Mouse (Mus musculus) forebrain, embryonic 11.5 days (tissue): ENCODE results near the gene Ppp1r14b. TPM values are rescaled to one million over a fixed set of nuclear protein-coding genes. Genes with fewer than 3 reads are reported as not detected.
"Not testable (repeated sequence)": the region's sequence is repeated elsewhere in the genome, so short reads cannot be mapped to it uniquely, and the experiment has no call there.

ENCODE experiments used
- ATAC-seq: fragments of 200-750 bp; cut with Nextera tagmentation; replicated peaks from 2 replicates; pipeline ENCODE4 v1.8.0; 2017; ENCODE audit warnings: moderate TSS enrichment; ENCODE audit not compliant: low FRiP score
- DNase-seq: peaks from one replicate; pipeline ENCODE4 v3.0.0-alpha.2; 2017; ENCODE audit warnings: low spot score
- H3K27ac ChIP-seq: fragments of 300-500 bp; sonication (generic); 2 replicates; pipeline ENCODE4 v1.5.1; 2014; ENCODE audit warnings: low read depth, low read length
- H3K27me3 ChIP-seq: fragments of 300-500 bp; sonication (generic); 2 replicates; pipeline ENCODE4 v1.6.1; 2014; ENCODE audit warnings: mild to moderate bottlenecking, low read length, mixed read lengths; ENCODE audit not compliant: control insufficient read depth, insufficient read depth
- H3K36me3 ChIP-seq: fragments of 300-500 bp; sonication (generic); 2 replicates; pipeline ENCODE4 v1.6.1; 2014; ENCODE audit warnings: mild to moderate bottlenecking, low read length, moderate library complexity, mixed read lengths; ENCODE audit not compliant: control insufficient read depth, insufficient read depth
- H3K4me1 ChIP-seq: fragments of 300-500 bp; sonication (generic); replicated peaks from 2 replicates; pipeline ENCODE4 v1.6.1; 2014; ENCODE audit warnings: low read length, mixed read lengths; ENCODE audit not compliant: control insufficient read depth, insufficient read depth
- H3K4me2 ChIP-seq: fragments of 300-500 bp; sonication (generic); 2 replicates; pipeline ENCODE4 v1.6.1; 2014; ENCODE audit warnings: low read depth, mild to moderate bottlenecking, low read length, moderate library complexity, mixed read lengths; ENCODE audit not compliant: severe bottlenecking
- H3K4me3 ChIP-seq: fragments of 300-500 bp; sonication (generic); 2 replicates; pipeline ENCODE4 v1.5.1; 2014; ENCODE audit warnings: low read depth, low read length
- H3K9ac ChIP-seq: fragments of 300-500 bp; sonication (generic); 2 replicates; pipeline ENCODE4 v1.6.1; 2014; ENCODE audit warnings: low read length
- H3K9me3 ChIP-seq: fragments of 300-500 bp; sonication (generic); 2 replicates; pipeline ENCODE4 v1.6.1; 2016; ENCODE audit warnings: low read length, mixed read lengths; ENCODE audit not compliant: control insufficient read depth
- WGBS: fragments of 180-500 bp; shearing (Covaris S2); extraction: QIAGEN DNeasy Blood & Tissue Kit; methylation state at CpG from one replicate; pipeline ENCODE4 v1.1.7; 2014; 5-methylcytosine and 5-hydroxymethylcytosine counted together
- polyA plus RNA-seq: library from polyadenylated mRNA; unstranded; fragments of >200 nt; fragmentation: Nextera tagmentation; extraction: Ambion mirVana; gene quantifications from 2 replicates; pipeline ENCODE4 v1.2.1, GENCODE M21; 2014

Ppp1r14b gene
- polyA plus RNA-seq, 1 experiment from 2014 or later: 305 TPM

DNA sequence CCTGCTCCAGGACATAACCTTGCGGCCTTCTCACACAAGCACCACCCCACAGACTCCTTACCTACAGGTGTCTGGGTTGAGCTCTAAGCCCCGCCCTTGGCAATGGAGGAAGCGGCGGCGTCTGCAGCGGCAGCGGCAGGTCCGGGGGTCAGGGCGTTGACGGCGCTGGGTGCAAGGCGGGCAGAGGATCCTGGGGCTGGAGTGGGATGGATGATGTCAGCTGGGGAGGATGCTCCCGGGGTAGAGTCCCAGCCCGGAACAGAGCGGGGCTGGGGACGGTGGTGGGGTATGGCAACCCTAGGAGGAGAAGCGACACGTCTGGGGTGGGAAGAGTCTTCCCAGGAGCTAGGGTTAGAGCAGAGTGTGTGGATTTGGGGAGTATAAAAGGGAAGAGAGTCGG is 10.5 kb downstream of the Ppp1r14b start:
- no peak overlapping the region for H3K4me3 ChIP-seq
- H3K4me1 ChIP-seq: peaks cover 10% of the 10 kb centered on the region
- no peak for DNase-seq
- no peak overlapping the region for H3K9ac ChIP-seq
- WGBS: 86% methylated on average over 19 of the region's 19 CpGs
- no peaks in the 10 kb centered on the region for H3K27me3 ChIP-seq
- peaks cover 3% of the 10 kb centered on the region; the same call in 1 of the 2 replicates for H3K36me3 ChIP-seq
- H3K27ac ChIP-seq: no peak overlapping the region
- ATAC-seq: no peak
- H3K9me3 ChIP-seq: no peaks in the 10 kb centered on the region
- no peak overlapping the region for H3K4me2 ChIP-seq

DNA sequence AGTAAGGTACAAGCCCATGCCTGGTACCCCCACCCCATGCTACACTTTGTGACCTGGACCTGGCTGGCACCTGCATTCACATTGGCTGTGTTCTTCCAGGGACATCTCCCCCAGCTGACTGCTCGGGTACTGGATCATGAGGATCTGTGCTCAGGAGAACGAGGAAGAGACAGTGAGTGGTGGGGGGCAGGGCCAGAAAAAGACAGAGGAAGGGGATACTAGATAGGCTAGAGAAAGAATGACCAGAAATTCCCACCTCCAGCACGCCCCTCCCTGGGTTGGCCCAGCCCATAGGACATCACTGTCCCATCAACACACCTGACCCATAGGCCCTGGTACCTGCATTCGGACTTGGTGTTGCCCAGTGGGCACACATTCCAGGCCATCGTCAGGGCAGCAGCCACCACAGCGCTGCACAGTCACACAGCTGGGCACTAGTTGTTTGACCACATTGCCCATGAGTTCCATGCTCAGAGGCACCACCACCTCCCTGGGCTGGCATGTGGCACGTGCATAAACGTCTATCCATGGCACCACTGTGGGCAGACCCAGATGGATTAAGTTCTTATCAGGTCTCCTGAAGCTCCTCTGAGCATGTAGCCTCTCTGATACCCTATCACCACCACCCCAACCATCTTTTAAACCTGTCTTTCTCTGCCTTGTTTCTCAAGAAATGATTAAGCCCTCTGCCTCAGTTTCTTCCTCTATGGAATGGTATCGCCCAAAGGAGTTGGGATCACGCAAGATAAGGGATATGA is 11.4 kb downstream of the Ppp1r14b start:
- H3K9me3 ChIP-seq: no peaks in the 10 kb centered on the region
- DNase-seq: no peak
- peaks cover 10% of the 10 kb centered on the region for H3K4me1 ChIP-seq
- H3K9ac ChIP-seq: peak overlapping the region; percentile 89
- WGBS: 82% methylated on average over 10 of the region's 10 CpGs
- peak overlapping the region; percentile 87 for H3K4me3 ChIP-seq
- peaks cover 3% of the 10 kb centered on the region; the same call in 1 of the 2 replicates for H3K36me3 ChIP-seq
- no peak overlapping the region for H3K27ac ChIP-seq
- no peaks in the 10 kb centered on the region for H3K27me3 ChIP-seq
- peak overlapping the region; percentile 96 for H3K4me2 ChIP-seq
- no peak for ATAC-seq

GRCm38 (mm10) chr19:6987061-6987903 is 12.5 kb downstream of the Ppp1r14b start, which contains the start of gene Vegfb:
Vegfb (minus strand) TSS chr19:6987651.
- Histone ChIP-seq H3K9ac (peak within 1 kb of the TSS; percentile 89), H3K36me3 (peaks cover 3% of the 10 kb centered on the region; the same call in 1 of the 2 replicates), H3K4me3 (peak within 1 kb of the TSS; percentile 87), H3K27ac (peak within 1 kb of the TSS; percentile 72), H3K27me3 (no peaks in the 10 kb centered on the region), H3K9me3 (no peaks in the 10 kb centered on the region), H3K4me1 (peaks cover 10% of the 10 kb centered on the region), H3K4me2 (peak within 1 kb of the TSS; percentile 96)
- 1% methylated on average over 75 of the region's 85 CpGs for WGBS
- ATAC-seq (peak; percentile 60), DNase-seq (peak; percentile 84)

GRCm38 (mm10) chr19:6987904-6988285 is 13.1 kb downstream of the Ppp1r14b start:
- peak overlapping the region; percentile 96 for H3K4me2 ChIP-seq
- no peaks in the 10 kb centered on the region for H3K27me3 ChIP-seq
- peaks cover 12% of the 10 kb centered on the region for H3K4me1 ChIP-seq
- ATAC-seq: peak; percentile 4; the same call in 1 of the 2 replicates
- WGBS: 8% methylated on average over 8 of the region's 8 CpGs
- 0 out of 2 replicates have a peak overlapping the region, but pooled peaks have one; percentile 12 for H3K27ac ChIP-seq
- H3K4me3 ChIP-seq: peak overlapping the region; percentile 87
- H3K36me3 ChIP-seq: peaks cover 3% of the 10 kb centered on the region; the same call in 1 of the 2 replicates
- no peaks in the 10 kb centered on the region for H3K9me3 ChIP-seq
- DNase-seq: no peak
- peak overlapping the region; percentile 89 for H3K9ac ChIP-seq

GRCm38 (mm10) chr19:6989251-6989650 is 14.5 kb downstream of the Ppp1r14b start:
- 83% methylated on average over 8 of the region's 8 CpGs for WGBS
- peaks cover 3% of the 10 kb centered on the region; the same call in 1 of the 2 replicates for H3K36me3 ChIP-seq
- no peak overlapping the region for H3K4me2 ChIP-seq
- H3K27me3 ChIP-seq: no peaks in the 10 kb centered on the region
- no peak overlapping the region for H3K4me3 ChIP-seq
- no peak overlapping the region for H3K27ac ChIP-seq
- no peaks in the 10 kb centered on the region for H3K9me3 ChIP-seq
- no peak for DNase-seq
- H3K4me1 ChIP-seq: peaks cover 16% of the 10 kb centered on the region
- no peak overlapping the region for H3K9ac ChIP-seq
- no peak for ATAC-seq

DNA sequence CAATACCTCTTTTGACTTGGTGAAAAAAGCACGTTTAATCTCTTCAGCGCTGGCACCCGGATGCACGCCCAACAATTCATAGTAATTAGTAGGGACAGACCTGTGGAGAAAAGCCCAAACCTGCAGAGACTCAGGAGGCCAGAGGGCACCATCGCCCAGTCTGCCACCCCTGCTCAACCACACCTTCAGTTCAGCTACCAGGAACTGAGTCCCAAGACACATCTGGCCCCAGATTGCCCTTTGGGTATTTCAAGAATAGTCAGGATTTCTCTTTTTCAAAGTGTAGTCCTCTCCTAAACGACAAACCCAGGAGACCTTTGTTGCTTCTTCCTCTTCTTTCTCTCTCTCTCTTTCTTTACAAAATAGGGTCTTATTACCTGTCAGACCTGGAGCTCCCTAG is 15.9 kb downstream of the Ppp1r14b start:
- Histone ChIP-seq H3K27ac (no peak overlapping the region), H3K4me1 (peaks cover 24% of the 10 kb centered on the region), H3K36me3 (no peaks in the 10 kb centered on the region), H3K4me2 (no peak overlapping the region), H3K9me3 (no peaks in the 10 kb centered on the region), H3K27me3 (no peaks in the 10 kb centered on the region), H3K4me3 (no peak overlapping the region), H3K9ac (no peak overlapping the region)
- ATAC-seq: no peak
- no peak for DNase-seq
- WGBS: 87% methylated on average over 6 of the region's 6 CpGs

- not testable (repeated sequence) for H3K9me3 ChIP-seq, DNase-seq, H3K4me3 ChIP-seq, H3K27ac ChIP-seq, H3K27me3 ChIP-seq, H3K36me3 ChIP-seq, H3K9ac ChIP-seq, H3K4me2 ChIP-seq, ATAC-seq
- peaks cover 25% of the 10 kb centered on the region for H3K4me1 ChIP-seq
- 91% methylated on average over 6 of the region's 6 CpGs for WGBS
Observed at GRCm38 (mm10) chr19:6991166-6991565, 16.4 kb downstream of the Ppp1r14b start.

DNA sequence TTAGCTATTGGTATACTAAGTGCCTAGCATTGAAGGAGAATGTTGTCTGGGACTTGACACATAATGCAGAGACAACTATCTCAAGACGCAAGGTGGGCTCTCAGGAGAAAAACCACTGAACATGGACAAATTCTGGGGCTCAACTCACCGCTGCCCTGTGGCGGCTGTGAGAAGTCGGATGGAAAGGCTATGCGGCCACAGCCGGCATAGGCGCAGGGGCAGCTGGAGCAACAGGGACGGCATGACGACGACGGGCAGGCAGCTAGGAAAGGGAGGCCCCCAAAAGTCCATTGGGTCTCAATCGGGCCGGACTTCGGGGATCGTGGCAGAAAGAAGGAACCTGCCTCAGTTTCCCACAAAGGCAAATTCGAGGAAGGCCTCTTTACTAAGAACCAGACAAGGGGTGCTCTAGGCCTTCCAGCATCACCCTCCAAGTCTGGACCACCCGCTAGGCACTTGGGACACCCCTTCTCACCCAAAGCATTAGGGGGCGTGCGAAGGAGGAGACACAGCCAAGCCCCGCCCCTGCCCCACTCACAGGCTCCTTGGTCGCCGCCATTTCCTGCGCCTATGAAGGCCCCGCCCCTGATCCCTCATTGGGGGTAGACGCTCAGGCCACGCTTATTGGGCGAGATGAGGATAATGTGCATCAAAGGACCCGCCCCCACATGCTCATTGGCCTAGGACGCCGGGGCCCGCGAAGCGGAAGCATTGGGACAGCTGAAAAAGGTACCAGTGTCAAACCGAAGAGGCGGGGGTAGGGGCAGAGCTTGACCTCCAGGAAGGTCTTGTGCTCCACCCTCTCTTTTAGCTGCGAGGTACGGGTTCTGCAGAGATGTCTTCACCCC is 17.5 kb downstream of the Ppp1r14b start, which contains the start of gene Dnajc4:
Gene Dnajc4, minus strand, starts transcription at position 562 of the 848 bp plus-strand sequence.
- Histone ChIP-seq H3K9ac (peak within 1 kb of the TSS; percentile 65), H3K27ac (peak within 1 kb of the TSS; percentile 62), H3K4me2 (peak within 1 kb of the TSS; percentile 94), H3K36me3 (no peaks in the 10 kb centered on the region), H3K4me3 (peak within 1 kb of the TSS; percentile 52), H3K27me3 (no peaks in the 10 kb centered on the region), H3K4me1 (peaks cover 22% of the 10 kb centered on the region), H3K9me3 (no peaks in the 10 kb centered on the region)
- ATAC-seq (peak; percentile 93), DNase-seq (peak; percentile 98)
- WGBS: 3% methylated on average over 37 of the region's 37 CpGs
